Mouse (Mus musculus): ENCODE results near the gene Dhdh.

DNA sequence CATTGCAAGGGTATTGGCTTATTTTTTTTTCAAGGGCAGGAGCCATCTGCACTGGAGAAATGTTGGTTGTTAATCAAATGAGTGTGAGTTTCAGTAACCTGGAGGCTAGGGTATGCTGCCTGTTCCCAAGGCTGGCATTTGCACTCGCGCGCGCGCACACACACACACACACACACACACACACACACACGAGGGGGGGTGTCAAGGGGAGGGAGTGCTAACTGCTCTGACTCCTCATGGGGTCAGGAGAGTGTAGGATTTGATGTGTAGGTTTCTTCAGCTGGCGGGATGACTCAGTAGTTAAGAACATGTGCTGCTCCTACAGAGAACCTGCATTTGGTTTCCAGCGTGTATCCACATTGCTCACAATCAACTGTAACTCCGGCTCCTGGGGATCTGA lies 2.2 kb upstream of the Dhdh start:
- TF ChIP-seq CTCF (IDR thresholded peaks at IDR 0.05; ENCODE audit: borderline replicate concordance, extremely low read depth, insufficient read depth, insufficient read length) (no peak), POLR2A (IDR thresholded peaks at IDR 0.05; ENCODE audit: borderline replicate concordance, extremely low read depth, insufficient read depth, insufficient read length, poor library complexity, severe bottlenecking) (no peak)
